Mouse (Mus musculus): ENCODE measurements around the gene Ciapin1. TPM values are rescaled to one million over a fixed set of nuclear protein-coding genes. Genes with fewer than 3 reads are reported as not detected.

Gene Ciapin1
- polyA plus RNA-seq, 1 experiment from 2014 or later = 90.9 TPM

GRCm38 (mm10) chr8:94785247-94785985, 52.7 kb downstream of the Ciapin1 start:
- ATAC-seq (ENCODE audit: extremely low read depth, insufficient number of reproducible peaks, low FRiP score, low TSS enrichment) = no peak
- 53% methylated on average over 12 of the region's 12 CpGs for WGBS
- no peak overlapping the region for H3K9ac ChIP-seq
- no peaks in the 10 kb centered on the region for H3K36me3 ChIP-seq
- peaks cover 50% of the 10 kb centered on the region for H3K4me1 ChIP-seq
- no peak overlapping the region for H3K4me3 ChIP-seq
- H3K9me3 ChIP-seq = no peaks in the 10 kb centered on the region
- no peak overlapping the region for H3K27ac ChIP-seq (replicated peaks)
- no peaks in the 10 kb centered on the region; the same call in 1 of the 2 replicates for H3K27me3 ChIP-seq (replicated peaks)
- no peak overlapping the region for H3K4me2 ChIP-seq

DNA sequence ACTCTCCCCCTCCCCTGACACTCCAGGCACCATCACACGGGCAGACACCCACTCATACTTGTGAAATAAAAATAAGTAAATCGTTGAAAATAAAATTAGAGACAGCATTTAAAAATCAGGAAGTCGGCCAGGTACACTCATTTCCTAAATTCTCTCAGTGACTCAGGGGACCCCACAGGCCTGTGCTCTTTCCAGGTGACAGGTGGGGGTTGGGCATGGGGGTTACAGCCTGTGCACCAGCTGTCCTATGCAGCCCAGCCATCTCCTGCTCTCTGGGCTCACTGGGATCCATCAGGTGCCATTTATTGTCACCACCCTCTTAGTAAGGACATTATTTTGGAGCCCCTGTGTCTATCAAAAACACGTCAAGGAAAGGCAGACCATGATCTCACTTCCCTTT, 54.3 kb downstream of the Ciapin1 start:
- peaks cover 56% of the 10 kb centered on the region for H3K4me1 ChIP-seq
- H3K4me3 ChIP-seq = no peak overlapping the region
- no peak overlapping the region for H3K9ac ChIP-seq
- 55% methylated on average over 4 of the region's 4 CpGs for WGBS
- H3K4me2 ChIP-seq = no peak overlapping the region
- H3K27ac ChIP-seq (replicated peaks) = no peak overlapping the region
- no peaks in the 10 kb centered on the region for H3K36me3 ChIP-seq
- H3K9me3 ChIP-seq = no peaks in the 10 kb centered on the region
- ATAC-seq (ENCODE audit: extremely low read depth, insufficient number of reproducible peaks, low FRiP score, low TSS enrichment) = no peak
- no peaks in the 10 kb centered on the region; the same call in 1 of the 2 replicates for H3K27me3 ChIP-seq (replicated peaks)

DNA sequence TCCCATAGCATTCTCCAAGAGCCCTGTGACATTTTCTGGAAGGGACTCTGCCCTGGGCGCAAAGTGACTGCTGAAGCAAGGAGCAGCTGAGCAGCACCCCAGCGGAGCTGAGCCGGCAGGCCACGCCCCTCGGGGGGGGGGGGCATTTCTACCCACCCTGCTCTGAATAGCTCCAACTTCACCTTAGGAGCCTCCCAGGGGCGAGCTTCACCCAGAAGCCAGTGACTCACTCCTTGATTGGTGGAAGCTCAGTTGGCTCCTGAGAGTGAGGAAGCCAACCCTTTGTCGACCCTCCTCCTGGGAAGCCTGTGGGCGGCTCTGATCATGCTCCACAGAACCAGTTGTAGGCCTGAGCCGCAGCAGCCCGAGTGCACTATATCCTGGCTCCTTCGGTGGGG, 56.3 kb downstream of the Ciapin1 start:
- Histone ChIP-seq H3K9ac (peak overlapping the region; percentile 15), H3K9me3 (no peaks in the 10 kb centered on the region), H3K36me3 (no peaks in the 10 kb centered on the region), H3K27ac (replicated peaks) (no peak overlapping the region), H3K4me2 (peak overlapping the region; percentile 53), H3K4me3 (0 out of 2 replicates have a peak overlapping the region, but pooled peaks have one; percentile 4), H3K27me3 (replicated peaks) (no peaks in the 10 kb centered on the region; the same call in 1 of the 2 replicates), H3K4me1 (peaks cover 63% of the 10 kb centered on the region)
- ATAC-seq (ENCODE audit: extremely low read depth, insufficient number of reproducible peaks, low FRiP score, low TSS enrichment) = peak; percentile 22; the same call in 1 of the 2 replicates
- 13% methylated on average over 11 of the region's 11 CpGs for WGBS

GRCm38 (mm10) chr8:94781155-94781837, 56.9 kb downstream of the Ciapin1 start:
- ATAC-seq (ENCODE audit: extremely low read depth, insufficient number of reproducible peaks, low FRiP score, low TSS enrichment) = no peak
- Histone ChIP-seq H3K36me3 (no peaks in the 10 kb centered on the region), H3K9ac (peak overlapping the region; percentile 15), H3K27me3 (replicated peaks) (no peaks in the 10 kb centered on the region; the same call in none of the 2 replicates), H3K4me2 (peak overlapping the region; percentile 53), H3K4me3 (0 out of 2 replicates have a peak overlapping the region, but pooled peaks have one; percentile 4), H3K9me3 (no peaks in the 10 kb centered on the region), H3K4me1 (peaks cover 63% of the 10 kb centered on the region), H3K27ac (replicated peaks) (no peak overlapping the region)
- 51% methylated on average over 7 of the region's 7 CpGs for WGBS

- WGBS = 65% methylated on average over 21 of the region's 21 CpGs
Observed at GRCm38 (mm10) chr8:94780491-94781154, 57.5 kb downstream of the Ciapin1 start.

GRCm38 (mm10) chr8:94779534-94780294, 58.4 kb downstream of the Ciapin1 start:
- no peak overlapping the region for H3K9ac ChIP-seq
- H3K4me1 ChIP-seq = peaks cover 54% of the 10 kb centered on the region
- peaks cover 14% of the 10 kb centered on the region for H3K27me3 ChIP-seq (replicated peaks)
- H3K9me3 ChIP-seq = no peaks in the 10 kb centered on the region
- WGBS = 85% methylated on average over 16 of the region's 16 CpGs
- H3K27ac ChIP-seq (replicated peaks) = no peak overlapping the region
- H3K4me2 ChIP-seq = no peak overlapping the region
- ATAC-seq (ENCODE audit: extremely low read depth, insufficient number of reproducible peaks, low FRiP score, low TSS enrichment) = no peak
- no peaks in the 10 kb centered on the region for H3K36me3 ChIP-seq
- H3K4me3 ChIP-seq = no peak overlapping the region

More at GRCm38 (mm10) chr8:94780491-94781154, 57.5 kb downstream of the Ciapin1 start:
- no peak overlapping the region for H3K4me2 ChIP-seq
- no peak for ATAC-seq (ENCODE audit: extremely low read depth, insufficient number of reproducible peaks, low FRiP score, low TSS enrichment)
- H3K27ac ChIP-seq (replicated peaks) = no peak overlapping the region
- no peak overlapping the region for H3K9ac ChIP-seq
- H3K4me3 ChIP-seq = no peak overlapping the region
- H3K27me3 ChIP-seq (replicated peaks) = peaks cover 5% of the 10 kb centered on the region
- peaks cover 61% of the 10 kb centered on the region for H3K4me1 ChIP-seq
- no peaks in the 10 kb centered on the region for H3K9me3 ChIP-seq
- no peaks in the 10 kb centered on the region for H3K36me3 ChIP-seq

DNA sequence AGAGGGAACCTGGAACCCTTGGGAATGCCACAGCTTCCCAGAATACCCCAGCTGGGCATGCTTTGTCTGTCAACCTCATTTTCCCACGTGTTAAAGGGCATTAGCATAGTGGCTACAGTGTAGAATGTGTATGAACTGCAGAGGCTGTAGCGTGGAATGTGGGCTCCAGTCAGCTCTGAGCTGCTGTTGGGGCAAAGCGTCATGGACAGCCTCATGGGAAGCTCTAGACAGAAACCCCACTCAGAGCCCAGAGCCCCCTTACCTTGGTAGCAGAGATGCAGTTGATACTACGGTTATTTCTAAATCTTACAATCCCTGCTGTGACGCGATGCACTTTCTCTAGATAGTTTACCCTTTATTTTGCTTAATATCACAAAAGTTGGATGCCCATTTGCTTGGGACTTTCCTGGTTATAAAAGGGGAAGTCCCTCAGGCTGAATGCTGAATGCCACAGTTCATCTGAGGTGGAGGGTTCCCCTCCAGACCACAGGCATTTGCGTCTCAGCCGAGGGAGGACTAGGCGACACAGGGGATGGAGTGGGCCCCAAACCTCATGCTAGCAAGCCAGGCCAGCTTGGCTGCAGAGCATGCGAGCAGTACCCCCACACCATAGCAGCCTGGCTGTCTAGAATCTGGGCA, 59.1 kb downstream of the Ciapin1 start:
- H3K36me3 ChIP-seq = no peaks in the 10 kb centered on the region
- H3K27ac ChIP-seq (replicated peaks) = peak overlapping the region; percentile 66
- peaks cover 20% of the 10 kb centered on the region for H3K27me3 ChIP-seq (replicated peaks)
- H3K9ac ChIP-seq = no peak overlapping the region
- ATAC-seq (ENCODE audit: extremely low read depth, insufficient number of reproducible peaks, low FRiP score, low TSS enrichment) = no peak
- H3K4me2 ChIP-seq = no peak overlapping the region
- H3K4me3 ChIP-seq = no peak overlapping the region
- 61% methylated on average over 10 of the region's 10 CpGs for WGBS
- no peaks in the 10 kb centered on the region for H3K9me3 ChIP-seq
- H3K4me1 ChIP-seq = peaks cover 48% of the 10 kb centered on the region

DNA sequence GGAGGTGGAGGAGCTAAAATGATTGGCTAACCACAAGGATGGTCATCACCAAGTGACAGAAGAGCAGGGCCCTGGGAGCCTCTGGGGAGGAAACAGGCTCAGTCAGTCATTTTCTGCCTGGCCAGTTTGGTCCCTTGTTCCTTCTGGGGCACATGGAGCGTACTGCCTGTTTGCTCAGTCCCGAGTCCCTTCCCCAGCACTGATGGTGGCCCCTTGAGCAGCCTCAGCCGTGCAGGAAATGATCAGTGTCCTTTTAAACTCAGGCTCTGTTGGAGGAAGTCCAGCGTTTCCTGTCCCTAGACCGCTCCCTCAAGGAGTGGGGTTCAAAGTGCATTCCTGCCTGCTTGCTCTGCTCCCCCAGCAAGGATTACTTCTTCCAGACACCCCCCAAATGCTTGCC, 59.7 kb downstream of the Ciapin1 start:
- Histone ChIP-seq H3K27me3 (replicated peaks) (peaks cover 25% of the 10 kb centered on the region), H3K36me3 (no peaks in the 10 kb centered on the region), H3K27ac (replicated peaks) (peak overlapping the region; percentile 66), H3K4me1 (peaks cover 52% of the 10 kb centered on the region), H3K9ac (no peak overlapping the region), H3K9me3 (no peaks in the 10 kb centered on the region), H3K4me3 (no peak overlapping the region), H3K4me2 (0 out of 2 replicates have a peak overlapping the region, but pooled peaks have one; percentile 0)
- ATAC-seq (ENCODE audit: extremely low read depth, insufficient number of reproducible peaks, low FRiP score, low TSS enrichment) = no peak
- WGBS = 46% methylated on average over 5 of the region's 5 CpGs

- Histone ChIP-seq H3K4me2 (0 out of 2 replicates have a peak overlapping the region, but pooled peaks have one; percentile 0), H3K36me3 (no peaks in the 10 kb centered on the region), H3K4me1 (peaks cover 54% of the 10 kb centered on the region), H3K27ac (replicated peaks) (peak overlapping the region; percentile 66), H3K27me3 (replicated peaks) (peaks cover 30% of the 10 kb centered on the region), H3K9me3 (no peaks in the 10 kb centered on the region), H3K4me3 (no peak overlapping the region), H3K9ac (no peak overlapping the region)
- no peak for ATAC-seq (ENCODE audit: extremely low read depth, insufficient number of reproducible peaks, low FRiP score, low TSS enrichment)
- 23% methylated on average over 10 of the region's 10 CpGs for WGBS
Observed at GRCm38 (mm10) chr8:94778036-94778435, 60.1 kb downstream of the Ciapin1 start.

GRCm38 (mm10) chr8:94776346-94776745, 61.8 kb downstream of the Ciapin1 start:
- H3K4me1 ChIP-seq = peaks cover 58% of the 10 kb centered on the region
- WGBS = 88% methylated on average over 2 of the region's 2 CpGs
- ATAC-seq (ENCODE audit: extremely low read depth, insufficient number of reproducible peaks, low FRiP score, low TSS enrichment) = no peak

More at GRCm38 (mm10) chr8:94776346-94776745, 61.8 kb downstream of the Ciapin1 start:
- Histone ChIP-seq H3K9me3 (no peaks in the 10 kb centered on the region), H3K36me3 (no peaks in the 10 kb centered on the region), H3K4me2 (no peak overlapping the region), H3K9ac (no peak overlapping the region), H3K4me3 (no peak overlapping the region), H3K27me3 (replicated peaks) (peaks cover 47% of the 10 kb centered on the region), H3K27ac (replicated peaks) (no peak overlapping the region)

All from heart, embryonic 13.5 days (tissue).